Mouse (Mus musculus) cerebellum, adult (tissue): ENCODE results near the gene Tmem168.

Source experiments
- ATAC-seq: cut with Nextera tagmentation; 2 replicates; pipeline ENCODE4 v1.9.2; 2017; ENCODE audit warnings: mild to moderate bottlenecking, moderate library complexity, mixed read lengths; ENCODE audit not compliant: insufficient number of reproducible peaks, low FRiP score, low TSS enrichment

The Tmem168 gene

DNA sequence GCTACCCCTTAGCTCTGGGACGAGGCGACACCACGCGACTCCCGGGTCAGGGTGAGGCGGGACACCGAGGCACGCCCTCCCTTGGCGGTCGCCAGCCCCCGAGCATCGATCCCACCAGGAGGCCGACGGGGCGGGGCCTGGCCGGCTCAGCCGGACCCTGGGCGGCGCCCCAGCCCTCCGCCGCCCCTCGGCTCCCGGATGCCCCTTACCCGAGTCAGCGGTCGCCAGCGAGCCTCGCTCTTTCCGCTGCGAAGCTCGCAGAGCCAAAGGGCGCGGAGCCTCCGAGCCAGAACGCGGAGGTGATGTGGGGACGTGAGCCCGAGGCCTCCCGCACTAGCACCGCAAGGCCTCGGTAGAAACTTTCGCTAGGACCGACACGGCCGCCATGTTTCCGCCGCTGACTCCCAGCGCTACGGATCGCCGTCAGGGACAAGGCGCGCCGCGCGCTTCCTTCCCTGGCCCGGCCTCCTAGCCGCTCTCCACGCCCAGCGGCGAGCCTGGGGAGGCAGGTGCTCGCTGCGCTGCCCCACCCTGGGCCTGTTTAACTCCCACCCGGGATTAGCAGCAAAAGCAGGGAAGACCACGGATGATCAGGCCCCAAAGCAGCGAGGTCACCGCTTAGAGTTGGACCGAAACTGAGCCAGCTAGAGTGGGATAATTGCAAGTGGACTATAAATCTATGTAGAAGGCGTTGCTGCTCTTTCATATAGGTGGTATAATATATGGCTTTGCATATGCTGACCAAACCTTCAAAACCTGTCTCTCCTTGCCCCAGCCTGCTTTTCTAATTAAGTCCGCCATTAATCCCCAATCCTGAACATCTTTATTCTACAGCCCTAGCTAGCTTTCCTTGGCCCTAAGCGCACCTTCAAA lies at the start of gene Tmem168:
Gene Tmem168 (minus strand): TSS at position 480 of the 873 bp plus-strand sequence.
- peak; percentile 87 for ATAC-seq

GRCm38 (mm10) chr6:13654081-13654480 lies 46.2 kb upstream of the Tmem168 start:
- no peak for ATAC-seq

DNA sequence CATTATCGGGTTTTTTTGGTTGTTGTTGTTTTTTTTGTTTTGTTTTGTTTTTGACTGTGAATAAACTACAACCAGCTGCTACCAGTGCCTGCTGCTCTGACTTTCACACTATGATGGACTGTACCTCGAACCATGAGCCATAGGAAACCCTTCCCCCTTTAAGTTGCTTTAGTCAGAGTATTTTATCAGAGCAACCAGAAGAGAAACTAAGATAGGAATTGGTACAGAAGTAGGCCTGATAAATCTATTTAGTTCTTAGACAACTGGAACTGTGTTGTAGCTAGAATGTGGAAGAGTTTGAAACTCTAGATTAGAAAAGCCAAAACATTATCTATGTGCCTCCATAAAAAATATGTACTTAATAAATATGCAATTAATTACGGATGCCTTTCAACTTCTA lies 44.4 kb upstream of the Tmem168 start:
- no peak for ATAC-seq

- no peak for ATAC-seq
Measured at GRCm38 (mm10) chr6:13650854-13651253, 43.0 kb upstream of the Tmem168 start.

GRCm38 (mm10) chr6:13648305-13648704 lies 40.4 kb upstream of the Tmem168 start:
- no peak for ATAC-seq

DNA sequence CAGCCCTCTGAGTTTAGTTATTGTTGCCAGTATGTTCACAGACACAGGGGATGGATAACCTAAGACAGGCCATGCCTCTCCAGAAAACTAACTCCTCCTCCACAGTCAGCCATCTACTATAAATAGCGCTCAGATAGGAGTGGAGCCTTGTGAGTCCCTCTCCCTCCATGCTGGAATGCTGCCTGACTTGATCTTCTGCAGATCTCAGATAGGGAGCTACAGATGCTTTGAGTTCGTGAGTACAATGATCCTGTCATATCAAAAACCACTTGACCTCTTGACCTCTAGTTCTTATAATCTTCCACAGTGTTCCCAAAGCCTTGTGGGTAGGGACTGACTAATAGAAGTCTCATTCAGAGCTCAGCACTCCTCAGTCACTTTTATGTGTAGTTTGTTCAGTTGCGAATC lies 28.7 kb upstream of the Tmem168 start:
- no peak for ATAC-seq

DNA sequence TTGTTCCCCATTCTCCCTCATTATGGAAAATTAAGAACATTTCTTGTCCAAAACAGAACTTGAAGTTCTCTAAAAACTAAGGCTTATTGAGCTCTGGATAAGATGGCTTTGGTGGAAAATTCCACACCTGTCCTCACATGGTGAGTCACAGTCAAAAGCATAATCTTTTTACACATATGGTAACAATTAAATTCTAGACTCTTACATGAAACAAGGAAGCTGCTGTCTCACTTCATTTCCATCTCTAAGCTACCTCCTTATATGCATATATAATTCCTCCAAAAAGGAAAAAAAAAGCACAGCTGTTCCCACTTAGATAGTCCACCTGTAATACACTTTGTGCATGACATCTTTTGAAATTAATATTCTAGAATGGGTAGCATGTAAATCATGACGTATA lies 24.7 kb upstream of the Tmem168 start:
- ATAC-seq = no peak

GRCm38 (mm10) chr6:13630607-13631006 lies 22.7 kb upstream of the Tmem168 start:
- no peak for ATAC-seq

DNA sequence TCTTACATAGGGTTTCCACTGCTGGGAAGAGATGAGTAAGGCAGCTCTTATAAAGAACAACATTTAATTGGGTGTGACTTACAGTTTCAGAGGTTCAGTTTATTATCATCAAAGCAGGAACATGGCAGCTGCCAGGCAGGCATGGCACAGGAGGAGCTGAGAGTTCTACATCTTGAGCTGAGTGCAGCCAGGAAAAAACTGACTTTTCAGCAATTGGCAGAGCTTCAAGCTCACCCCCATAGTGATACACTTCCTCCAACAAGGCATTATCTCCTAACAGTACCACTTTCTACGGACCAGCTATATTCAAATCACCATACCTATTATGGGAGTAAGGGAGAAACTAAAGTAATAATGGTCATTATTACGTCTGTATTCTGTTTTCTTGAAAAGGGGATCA lies 11.7 kb upstream of the Tmem168 start:
- no peak for ATAC-seq

GRCm38 (mm10) chr6:13617110-13617509 lies 9.2 kb upstream of the Tmem168 start:
- ATAC-seq = no peak

DNA sequence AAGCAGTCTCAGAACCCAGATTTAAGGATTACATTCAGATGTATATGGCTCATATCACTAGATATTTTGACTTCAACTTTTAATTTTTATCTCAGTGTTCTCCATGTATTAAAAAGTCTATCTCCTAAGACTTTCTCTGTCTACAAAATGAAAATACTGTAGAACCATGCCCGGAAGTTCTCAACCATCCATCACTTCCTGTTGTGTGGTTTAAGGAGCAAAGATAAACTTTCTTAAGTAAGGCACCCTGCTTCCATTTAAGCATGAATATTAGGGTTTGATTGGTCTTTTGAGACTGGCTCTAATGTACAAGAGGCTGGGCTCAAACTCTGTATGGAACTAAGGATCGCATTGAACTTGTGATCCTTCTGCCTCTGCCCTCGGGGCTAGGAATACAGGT lies 6.7 kb upstream of the Tmem168 start:
- ATAC-seq = no peak

DNA sequence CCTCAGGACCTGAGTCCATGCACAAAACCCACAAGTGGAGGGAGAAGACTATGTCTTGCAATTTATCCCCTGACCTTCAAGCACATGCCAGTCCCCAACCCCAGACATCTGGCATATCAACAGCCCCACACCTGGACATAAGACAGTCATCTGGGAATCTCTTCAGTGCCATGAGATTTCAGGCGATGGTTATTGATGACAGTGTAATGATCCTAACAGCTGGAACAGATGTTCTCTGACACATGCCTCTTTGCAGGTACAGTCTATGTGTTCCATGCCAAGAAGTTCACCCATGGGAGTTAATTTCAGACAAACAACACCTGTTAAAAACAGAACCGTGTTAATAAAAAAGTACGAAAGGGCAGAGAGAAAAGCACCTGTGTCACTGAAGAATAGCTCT lies 5.8 kb upstream of the Tmem168 start:
- ATAC-seq = no peak

GRCm38 (mm10) chr6:13610869-13611268 lies 3.0 kb upstream of the Tmem168 start:
- ATAC-seq = no peak

GRCm38 (mm10) chr6:13609353-13610140 lies 1.6 kb upstream of the Tmem168 start:
- no peak for ATAC-seq

- no peak; the same call in 1 of the 2 replicates for ATAC-seq
Measured at GRCm38 (mm10) chr6:13606921-13607620, 829 bp downstream of the Tmem168 start.

GRCm38 (mm10) chr6:13606394-13606793 lies 1.5 kb downstream of the Tmem168 start:
- no peak for ATAC-seq

GRCm38 (mm10) chr6:13603134-13603533 lies 4.8 kb downstream of the Tmem168 start:
- ATAC-seq = no peak

DNA sequence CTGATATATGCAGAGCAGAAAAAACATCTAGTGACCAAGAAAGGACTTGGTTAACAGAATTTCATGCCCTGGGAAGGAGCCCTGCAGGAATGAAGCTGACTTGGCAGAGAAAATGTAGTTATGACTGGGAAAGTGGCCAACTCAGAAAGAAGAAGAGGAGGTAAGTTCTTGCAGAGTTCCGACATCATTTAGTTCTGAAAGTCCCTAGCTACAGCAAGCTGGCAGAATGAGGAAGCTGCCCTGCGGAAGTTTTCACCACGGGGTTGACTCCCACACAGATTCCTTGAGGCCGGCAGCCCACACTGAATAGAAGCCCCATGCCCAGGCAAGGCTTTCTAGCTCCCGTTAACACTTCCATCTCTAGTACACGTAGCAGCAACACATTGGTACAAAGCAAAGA lies 6.3 kb downstream of the Tmem168 start:
- ATAC-seq = peak; percentile 48

DNA sequence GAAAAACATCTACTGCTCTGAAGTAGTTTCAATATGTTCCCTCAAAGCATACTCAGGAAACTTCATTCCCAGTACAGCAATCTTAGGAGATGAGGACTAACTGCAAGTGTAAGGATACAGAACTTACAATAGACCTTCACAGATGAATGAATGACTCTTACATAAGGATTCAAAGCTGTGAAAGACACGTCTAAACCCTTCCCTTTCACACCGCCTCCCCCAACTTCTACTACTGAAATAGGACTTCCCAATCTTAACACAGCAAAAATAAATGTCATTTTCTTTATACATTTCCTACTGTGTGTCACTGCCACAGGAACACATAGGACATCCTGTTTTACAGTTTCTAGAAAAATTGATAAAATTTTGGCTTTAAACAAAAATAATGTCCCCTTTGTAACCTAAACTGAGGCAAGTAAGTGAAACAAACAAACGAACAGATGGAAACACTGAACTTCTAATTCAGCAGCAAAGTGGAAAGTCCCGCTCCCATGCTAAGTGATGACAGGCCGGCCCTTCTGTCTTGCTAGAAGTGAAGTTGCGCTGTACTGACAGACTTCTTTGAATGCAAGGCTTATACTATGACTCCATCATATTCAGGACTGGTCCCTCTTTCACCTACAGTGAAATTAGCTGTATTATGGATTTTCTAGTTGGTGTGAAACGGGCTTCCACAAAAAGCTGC lies 9.5 kb downstream of the Tmem168 start:
- ATAC-seq = no peak

- ATAC-seq = no peak
Measured at GRCm38 (mm10) chr6:13592729-13593345, 15.1 kb downstream of the Tmem168 start.
